Mouse (Mus musculus) cerebellum, adult 2 months (tissue): ENCODE measurements around the gene Pmm1. TPM values are rescaled to one million over a fixed set of nuclear protein-coding genes. Genes with fewer than 3 reads are reported as not detected.

Experiments
- DNase-seq, 2 experiments: peaks; one replicate each; pipeline ENCODE4 v3.0.0; 2021
- H3K27ac ChIP-seq: fragments of 200-500 bp; 2 replicates; pipeline ENCODE4 v1.5.1; 2012; ENCODE audit warnings: low read length, control low read depth, inconsistent platforms; ENCODE audit not compliant: insufficient read depth
- H3K27me3 ChIP-seq: fragments of 200-500 bp; 2 replicates; pipeline ENCODE4 v1.6.1; 2012; ENCODE audit warnings: inconsistent platforms, mild to moderate bottlenecking, low read length, moderate library complexity; ENCODE audit not compliant: control insufficient read depth, insufficient read depth
- H3K4me1 ChIP-seq: fragments of 200-500 bp; 2 replicates; pipeline ENCODE4 v1.6.1; 2011; ENCODE audit warnings: low read length; ENCODE audit not compliant: control insufficient read depth, insufficient read depth
- H3K4me3 ChIP-seq: fragments of 200-500 bp; replicated peaks from 2 replicates; pipeline ENCODE3; 2011; ENCODE audit warnings: mild to moderate bottlenecking, low read depth, low read length, control low read depth; ENCODE audit not compliant: insufficient read depth
- CTCF ChIP-seq: fragments of 200-500 bp; IDR thresholded peaks from 2 replicates; pipeline ENCODE4 v1.5.1; 2011; ENCODE audit warnings: low read depth, mild to moderate bottlenecking, control low read depth, low read length, moderate library complexity, borderline replicate concordance; ENCODE audit not compliant: insufficient read depth
- POLR2A ChIP-seq: fragments of 200-500 bp; IDR thresholded peaks from 2 replicates; pipeline ENCODE4 v1.6.1; 2011; ENCODE audit warnings: low read length, control low read depth, borderline replicate concordance; ENCODE audit not compliant: insufficient read depth
- WGBS: fragments of 180-500 bp; shearing (Covaris S2); methylation state at CpG from one replicate; pipeline ENCODE4 v1.1.7; 2018; 5-methylcytosine and 5-hydroxymethylcytosine counted together
- polyA plus RNA-seq: library from polyadenylated mRNA; depleted of rRNA; stranded (reverse); fragments of >200 nt; gene quantifications from 2 replicates; pipeline ENCODE4 v1.2.3, GENCODE M21; 2012

Gene Pmm1
- polyA plus RNA-seq, 1 experiment, result 289 TPM

- 78% methylated on average over 4 of the region's 4 CpGs for WGBS
- Histone ChIP-seq H3K27ac (no peak overlapping the region), H3K4me1 (peaks cover 12% of the 10 kb centered on the region), H3K4me3 (no peak overlapping the region), H3K27me3 (no peaks in the 10 kb centered on the region)
- no peak for DNase-seq
- no peak for TF ChIP-seq CTCF
- no peak for TF ChIP-seq POLR2A
These were observed 21.0 kb downstream of the Pmm1 start for GRCm38 (mm10) chr15:81939774-81940173.

DNA sequence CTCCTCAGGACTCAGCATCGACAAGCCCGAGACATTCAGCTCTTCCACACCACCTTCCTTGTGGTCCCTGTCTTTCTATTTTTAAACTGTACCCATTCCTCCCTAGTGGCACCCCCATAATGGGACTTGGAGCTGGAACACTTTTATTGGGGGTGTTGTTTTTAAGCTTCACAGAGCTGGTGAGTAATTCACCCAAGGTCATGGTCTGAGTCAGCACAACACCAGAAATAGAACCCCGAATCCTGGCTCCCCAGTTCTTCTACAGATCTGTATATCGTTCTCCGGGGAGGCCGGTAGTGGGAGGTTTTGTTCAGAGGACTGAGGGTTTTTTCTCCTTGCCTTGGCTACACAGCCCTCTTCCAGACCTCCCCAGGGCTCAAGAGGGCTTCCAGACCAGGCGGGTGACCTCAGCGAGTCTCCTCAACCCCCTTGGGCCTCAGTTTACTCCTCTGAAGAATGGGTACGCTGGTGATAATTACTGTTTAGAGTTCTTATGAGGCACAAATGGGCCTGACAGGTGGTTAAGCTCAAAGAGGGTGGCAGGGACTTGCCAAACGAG lies 21.5 kb downstream of the Pmm1 start:
- Histone ChIP-seq H3K4me3 (no peak overlapping the region), H3K27me3 (no peaks in the 10 kb centered on the region), H3K4me1 (peaks cover 12% of the 10 kb centered on the region), H3K27ac (no peak overlapping the region; the same call in 1 of the 2 replicates)
- peak in 1 of 2 experiments; percentile 29 for DNase-seq
- WGBS, result 63% methylated on average over 10 of the region's 10 CpGs
- no peak for TF ChIP-seq CTCF
- TF ChIP-seq POLR2A, result no peak

- peak; percentile 76 for DNase-seq
- peak overlapping the region; percentile 32; the same call in 1 of the 2 replicates for H3K27ac ChIP-seq
- no peaks in the 10 kb centered on the region for H3K27me3 ChIP-seq
- peaks cover 12% of the 10 kb centered on the region for H3K4me1 ChIP-seq
- H3K4me3 ChIP-seq, result peak overlapping the region; percentile 65
- WGBS, result 28% methylated on average over 2 of the region's 2 CpGs
- TF ChIP-seq POLR2A (no peak), CTCF (peak; percentile 87)
These were observed 22.5 kb downstream of the Pmm1 start for GRCm38 (mm10) chr15:81938246-81938645.

DNA sequence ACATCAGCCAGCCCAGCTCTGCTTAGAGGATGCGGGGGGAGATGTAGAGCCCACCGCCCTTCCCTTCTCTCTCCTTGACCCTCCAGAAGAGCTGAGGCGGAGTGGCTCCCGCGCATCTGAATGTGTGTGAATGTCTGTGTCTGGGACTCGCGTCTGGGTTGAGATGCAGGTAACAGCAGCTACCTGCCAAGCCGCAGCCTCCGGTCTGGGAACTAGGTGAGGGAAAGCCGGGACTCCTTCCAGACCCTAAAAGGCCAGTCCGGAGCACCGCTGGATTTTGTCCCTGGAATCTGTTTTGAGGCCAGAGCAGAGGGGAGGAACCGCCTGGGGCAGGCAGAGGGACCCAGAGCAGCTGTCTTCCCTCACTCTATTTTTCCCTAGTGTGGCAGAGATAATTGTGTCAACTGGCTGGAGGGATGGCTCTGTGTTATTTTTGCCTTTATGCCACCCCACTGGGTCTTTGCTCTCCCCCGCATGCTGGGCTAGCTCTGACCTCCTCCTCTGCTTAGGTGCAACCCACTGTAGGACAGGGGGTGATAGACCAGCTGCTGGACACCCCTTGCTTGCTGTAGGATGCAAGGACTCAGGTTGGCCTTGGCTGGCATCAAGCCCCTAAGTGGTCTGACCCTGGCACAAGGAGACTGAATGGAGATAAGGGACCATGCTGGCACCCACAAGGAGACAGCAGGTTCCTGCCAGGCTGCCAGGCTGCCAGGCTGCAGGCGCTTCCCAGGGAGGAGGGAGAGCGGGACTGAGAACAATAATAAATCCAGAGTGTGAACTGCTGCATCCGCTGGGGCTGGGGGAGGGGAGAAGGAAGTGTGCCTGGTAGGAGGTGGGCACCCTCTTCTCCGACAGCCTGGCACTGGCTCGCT lies 23.4 kb downstream of the Pmm1 start:
- WGBS, result 3% methylated on average over 19 of the region's 19 CpGs
- Histone ChIP-seq H3K4me1 (peaks cover 11% of the 10 kb centered on the region), H3K27ac (peak overlapping the region; percentile 84), H3K4me3 (peak overlapping the region; percentile 65), H3K27me3 (no peaks in the 10 kb centered on the region)
- TF ChIP-seq CTCF (no peak), POLR2A (no peak)
- DNase-seq, result peak; percentile 70 to 71

DNA sequence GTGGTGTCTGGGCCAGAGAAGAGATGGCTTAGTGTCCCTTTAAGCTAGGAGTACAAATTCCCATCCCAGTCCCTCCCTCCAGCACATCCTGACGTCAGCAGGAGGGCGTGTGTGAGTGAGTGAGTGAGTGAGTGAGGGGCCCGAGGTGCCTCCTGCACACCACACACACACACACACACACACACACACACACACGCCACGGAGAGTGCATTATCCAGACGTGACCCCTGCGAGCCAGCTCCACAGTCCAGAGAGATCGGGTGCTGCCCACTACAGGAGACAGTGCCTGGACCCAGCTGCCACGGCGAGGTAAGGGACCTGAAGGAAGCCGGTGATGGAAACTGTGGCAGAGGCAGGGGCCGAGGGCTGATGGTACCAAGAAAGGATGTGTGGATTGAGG lies 24.1 kb downstream of the Pmm1 start, which contains the start of gene Csdc2:
Gene Csdc2 (plus strand): TSS at position 81 of the 400 bp plus-strand sequence.
- H3K27ac ChIP-seq, result peak within 1 kb of the TSS; percentile 84
- TF ChIP-seq POLR2A (peak; percentile 57), CTCF (peak; percentile 9; the same call in 1 of the 2 replicates)
- H3K4me3 ChIP-seq, result peak within 1 kb of the TSS; percentile 65
- peaks cover 9% of the 10 kb centered on the region for H3K4me1 ChIP-seq
- no peaks in the 10 kb centered on the region for H3K27me3 ChIP-seq
- 1% methylated on average over 12 of the region's 12 CpGs for WGBS
- DNase-seq, result peak; percentile 84

GRCm38 (mm10) chr15:81935869-81936637 lies 24.7 kb downstream of the Pmm1 start:
- no peak for TF ChIP-seq CTCF
- DNase-seq, result no peak
- peaks cover 9% of the 10 kb centered on the region for H3K4me1 ChIP-seq
- H3K27me3 ChIP-seq, result no peaks in the 10 kb centered on the region
- peak overlapping the region; percentile 84 for H3K27ac ChIP-seq
- H3K4me3 ChIP-seq, result peak overlapping the region; percentile 65
- 46% methylated on average over 7 of the region's 7 CpGs for WGBS

- Histone ChIP-seq H3K27ac (no peak overlapping the region), H3K4me3 (no peak overlapping the region), H3K27me3 (no peaks in the 10 kb centered on the region), H3K4me1 (no peaks in the 10 kb centered on the region; the same call in 1 of the 2 replicates)
- WGBS, result 90% methylated on average over 1 of the region's 1 CpGs
- DNase-seq, result no peak
- TF ChIP-seq POLR2A (no peak), CTCF (no peak)
These were observed 26.7 kb downstream of the Pmm1 start for GRCm38 (mm10) chr15:81933986-81934385.
